In the genomic region with DNA sequence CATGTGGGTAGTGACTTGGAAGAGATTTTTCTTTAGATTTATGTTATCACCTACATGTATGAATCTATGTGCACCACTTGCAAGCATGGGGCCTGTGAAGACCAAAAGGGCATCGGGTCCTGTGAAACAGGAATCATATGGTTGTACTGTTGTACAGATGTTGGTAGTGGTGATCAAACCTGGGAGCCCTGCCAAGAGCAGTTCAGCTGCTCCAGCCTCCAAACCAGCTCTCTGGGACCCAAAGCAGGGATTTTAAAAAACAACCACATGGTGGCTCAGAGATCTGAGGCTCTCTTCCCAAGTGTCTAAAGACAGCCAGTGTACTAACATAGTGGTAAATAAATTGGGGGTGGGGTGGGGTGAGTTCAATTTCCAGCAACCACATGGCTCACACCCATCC, we compare ENCODE assay signal across 36 mouse cellular contexts. TPM values are rescaled to one million over a fixed set of nuclear protein-coding genes. Genes with fewer than 3 reads are reported as not detected.
"Had no signal": no experiment of that assay in that cellular context is flagged by ENCODE, and none has a peak within 500 bp of the region (broad histone marks: within the 10 kb centered on the region; RNA-seq: fewer than 3 reads in every experiment).

No protein-coding gene starts in this region.

- H3K27ac ChIP-seq: heart, adult 2 months; heart, embryonic 10.5 days; hindbrain, embryonic 10.5 days; hindbrain, embryonic 13.5 days; hindbrain, embryonic 15.5 days; hindbrain, postnatal 0 days; kidney, embryonic 15.5 days; kidney, postnatal 0 days; left cerebral cortex, adult 2 months; limb, embryonic 13.5 days; liver, embryonic 13.5 days had no signal

- H3K27me3 ChIP-seq: hindbrain, embryonic 13.5 days; hindbrain, embryonic 15.5 days; limb, embryonic 13.5 days had no signal

- H3K36me3 ChIP-seq: heart, embryonic 10.5 days; heart, embryonic 12.5 days; hindbrain, embryonic 10.5 days; hindbrain, embryonic 13.5 days; hindbrain, embryonic 15.5 days; kidney, embryonic 15.5 days; limb, embryonic 13.5 days; liver, embryonic 13.5 days had no signal

- H3K9ac ChIP-seq: heart, embryonic 12.5 days; hindbrain, embryonic 13.5 days; hindbrain, embryonic 15.5 days; kidney, embryonic 15.5 days; limb, embryonic 13.5 days; liver, embryonic 13.5 days had no signal

- DNase-seq: gastrocnemius, postnatal 14 days; gastrocnemius, postnatal 36 days; heart, adult 11 months; heart, adult 2 months; heart, postnatal 10 days; heart, postnatal 4 days; kidney, adult 11 months; kidney, adult 2 months; kidney, adult 9 months; kidney, postnatal 14 days; kidney, postnatal 36 days; layer of hippocampus, adult 9-11 months; liver; liver, embryonic 13.5 days had no signal

- H3K9me3 ChIP-seq: heart, embryonic 10.5 days; heart, embryonic 12.5 days; hindbrain, embryonic 10.5 days; hindbrain, embryonic 13.5 days; hindbrain, embryonic 15.5 days; kidney, embryonic 15.5 days; limb, embryonic 13.5 days; liver, embryonic 13.5 days had no signal

- H3K4me3 ChIP-seq: heart, adult 2 months; heart, embryonic 10.5 days; heart, embryonic 12.5 days; hindbrain, embryonic 10.5 days; hindbrain, embryonic 13.5 days; hindbrain, embryonic 15.5 days; kidney, embryonic 15.5 days; left cerebral cortex, adult 2 months; limb, embryonic 13.5 days; liver, embryonic 13.5 days had no signal

- H3K4me2 ChIP-seq: heart, embryonic 12.5 days; hindbrain, embryonic 13.5 days; hindbrain, embryonic 15.5 days; kidney, embryonic 15.5 days; limb, embryonic 13.5 days; liver, embryonic 11.5 days; liver, embryonic 13.5 days had no signal

- ATAC-seq: hindbrain, postnatal 0 days; intestine, embryonic 16.5 days had no signal

- H3K4me1 ChIP-seq: heart, embryonic 10.5 days; heart, embryonic 12.5 days; hindbrain, embryonic 10.5 days; hindbrain, embryonic 13.5 days; hindbrain, embryonic 15.5 days; kidney, embryonic 15.5 days; limb, embryonic 13.5 days; liver, embryonic 13.5 days had no signal

RNA-seq across cellular contexts. Expression of gene Calcoco2, which starts 3.4 kb away (rescaled TPM):
- total RNA-seq: gastrocnemius, adult 18-20 months; gastrocnemius, adult 8-10 months; gastrocnemius, postnatal 14 days; gastrocnemius, postnatal 36 days; heart, adult 2 months; heart, postnatal 10 days; heart, postnatal 25 days; heart, postnatal 4 days; hindbrain, postnatal 0 days; layer of hippocampus, postnatal 25 days; left cerebral cortex, adult 2 months; left cerebral cortex, postnatal 14 days; left cerebral cortex, postnatal 36 days had no signal
- polyA plus RNA-seq: gonadal fat pad, adult 2 months; heart, adult 2 months; heart, embryonic 12.5 days; heart, embryonic 14.5 days; hindbrain, embryonic 10.5 days; hindbrain, embryonic 13.5 days; kidney, adult 2 months; kidney, embryonic 15.5 days; kidney, postnatal 0 days; large intestine, adult 2 months; limb, embryonic 11.5 days; limb, embryonic 13.5 days; liver, embryonic 11.5 days; liver, embryonic 13.5 days had no signal

RNA-seq across cellular contexts. Expression of gene Ttll6, which starts 25.2 kb away (rescaled TPM):
- total RNA-seq: gastrocnemius, adult 18-20 months; gastrocnemius, adult 8-10 months; gastrocnemius, postnatal 14 days; gastrocnemius, postnatal 36 days; heart, adult 2 months; heart, postnatal 10 days; heart, postnatal 25 days; heart, postnatal 4 days; left cerebral cortex, adult 2 months had no signal
- polyA plus RNA-seq: heart, embryonic 10.5 days; heart, embryonic 12.5 days; heart, embryonic 14.5 days; kidney, embryonic 15.5 days; limb, embryonic 13.5 days; liver, embryonic 11.5 days; liver, embryonic 13.5 days had no signal
